Mouse (Mus musculus) hindbrain, embryonic 16.5 days (tissue): ENCODE data around the gene Uba1. TPM values are rescaled to one million over a fixed set of nuclear protein-coding genes. Genes with fewer than 3 reads are reported as not detected.

Source experiments
- ATAC-seq: fragments of 200-750 bp; cut with Nextera tagmentation; 2 replicates; pipeline ENCODE4 v1.8.0; 2017; ENCODE audit warnings: moderate TSS enrichment, moderate library complexity
- H3K27ac ChIP-seq: fragments of 300-500 bp; sonication (generic); 2 replicates; pipeline ENCODE4 v1.5.1; 2014; ENCODE audit warnings: low read depth, mild to moderate bottlenecking, control low read depth, low read length, moderate library complexity
- H3K27me3 ChIP-seq: fragments of 300-500 bp; sonication (generic); replicated peaks from 2 replicates; pipeline ENCODE4 v1.6.1; 2014; ENCODE audit warnings: low read length; ENCODE audit not compliant: control insufficient read depth, insufficient read depth
- H3K36me3 ChIP-seq: fragments of 300-500 bp; sonication (generic); 2 replicates; pipeline ENCODE4 v1.6.1; 2014; ENCODE audit warnings: mild to moderate bottlenecking, low read length, moderate library complexity, mixed read lengths; ENCODE audit not compliant: control insufficient read depth, insufficient read depth
- H3K4me1 ChIP-seq: fragments of 300-500 bp; sonication (generic); 2 replicates; pipeline ENCODE4 v1.6.1; 2014; ENCODE audit warnings: low read depth, low read length; ENCODE audit not compliant: control insufficient read depth, insufficient read depth
- H3K4me2 ChIP-seq: fragments of 300-500 bp; sonication (generic); 2 replicates; pipeline ENCODE4 v1.6.1; 2014; ENCODE audit warnings: mild to moderate bottlenecking, low read length, control low read depth, moderate library complexity
- H3K4me3 ChIP-seq: fragments of 300-500 bp; sonication (generic); 2 replicates; pipeline ENCODE4 v1.5.1; 2014; ENCODE audit warnings: mild to moderate bottlenecking, low read length, control low read depth, moderate library complexity
- H3K9ac ChIP-seq: fragments of 300-500 bp; sonication (generic); 2 replicates; pipeline ENCODE4 v1.6.1; 2014; ENCODE audit warnings: low read depth, mild to moderate bottlenecking, control low read depth, low read length, moderate library complexity
- H3K9me3 ChIP-seq: fragments of 300-500 bp; sonication (generic); 2 replicates; pipeline ENCODE4 v1.6.1; 2014; ENCODE audit warnings: mild to moderate bottlenecking, low read length, moderate library complexity; ENCODE audit not compliant: control insufficient read depth
- WGBS: fragments of 180-500 bp; shearing (Covaris S2); extraction: QIAGEN DNeasy Blood & Tissue Kit; methylation state at CpG from one replicate; pipeline ENCODE4 v1.1.7; 2014; 5-methylcytosine and 5-hydroxymethylcytosine counted together
- polyA plus RNA-seq: library from polyadenylated mRNA; unstranded; fragments of >200 nt; fragmentation: Nextera tagmentation; extraction: Ambion mirVana; gene quantifications from 2 replicates; pipeline ENCODE4 v1.2.1, GENCODE M21; 2015

Uba1 gene
- polyA plus RNA-seq, 1 experiment from 2014 or later, result 350 TPM

DNA sequence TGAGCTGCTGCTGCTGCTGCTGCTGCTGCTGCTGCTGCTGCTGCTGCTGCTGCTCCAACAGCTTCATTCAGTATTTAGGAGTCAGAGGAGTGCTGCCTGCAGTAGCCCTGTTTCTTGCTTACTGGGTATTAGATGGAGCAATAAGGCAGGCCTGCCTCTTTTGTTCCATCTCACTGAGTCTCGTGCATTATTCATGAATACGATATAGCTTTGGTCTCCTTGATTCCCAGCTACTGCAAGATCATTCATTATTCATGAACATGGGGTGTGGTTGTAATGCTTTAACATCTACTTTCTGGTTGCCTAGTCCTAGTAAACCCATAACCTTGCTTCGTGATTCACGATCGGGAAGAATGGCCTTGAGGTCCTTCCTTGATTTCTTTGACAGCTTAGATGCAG lies 4.2 kb downstream of the Uba1 start:
- WGBS, result 27% methylated on average over 5 of the region's 5 CpGs
- Histone ChIP-seq H3K4me3 (peak overlapping the region; percentile 8; the same call in 1 of the 2 replicates), H3K27me3 (no peaks in the 10 kb centered on the region), H3K9me3 (no peaks in the 10 kb centered on the region), H3K4me2 (peak overlapping the region; percentile 31; the same call in 1 of the 2 replicates), H3K9ac (no peak overlapping the region), H3K27ac (peak overlapping the region; percentile 60), H3K36me3 (no peaks in the 10 kb centered on the region), H3K4me1 (peaks cover 18% of the 10 kb centered on the region)
- ATAC-seq, result peak; percentile 58

DNA sequence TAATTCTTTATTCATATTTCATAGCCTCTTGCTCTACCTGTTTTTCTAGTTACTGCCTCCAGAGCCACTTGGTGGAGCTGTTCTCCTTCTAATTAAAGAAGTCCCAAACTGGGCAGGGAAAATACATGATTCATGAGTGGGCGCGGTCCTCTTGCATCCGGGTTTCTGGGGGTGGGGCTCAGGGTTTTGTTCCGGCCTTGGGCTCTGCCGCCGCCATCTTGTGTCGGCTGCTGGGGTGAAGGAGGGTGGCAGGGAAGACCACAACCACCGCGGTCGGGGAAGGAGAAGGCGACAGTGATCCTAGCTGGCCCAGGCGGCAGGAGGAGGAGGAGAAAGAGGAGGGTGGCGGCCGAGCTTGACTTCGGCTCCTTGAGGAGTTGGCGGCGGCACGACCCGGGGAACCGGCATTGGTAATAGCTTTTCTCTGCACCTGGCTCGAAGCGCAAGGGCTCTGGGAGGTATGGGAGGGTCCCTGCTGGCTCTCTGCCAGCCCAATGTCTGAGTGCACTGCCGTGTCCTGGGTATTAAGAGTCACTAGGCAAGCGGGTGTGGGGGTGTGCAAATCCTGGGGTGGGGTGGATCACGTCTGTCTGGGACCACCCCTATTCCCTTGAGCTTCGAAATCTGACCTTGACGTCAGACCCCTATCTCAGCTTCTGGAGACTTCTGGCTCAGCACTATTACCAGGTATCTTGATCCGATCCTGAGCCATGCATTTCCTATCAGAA lies 4.8 kb downstream of the Uba1 start:
- H3K9ac ChIP-seq, result peak overlapping the region; percentile 79
- peak overlapping the region; percentile 57 for H3K4me2 ChIP-seq
- 18% methylated on average over 20 of the region's 28 CpGs for WGBS
- H3K27ac ChIP-seq, result peak overlapping the region; percentile 84
- H3K9me3 ChIP-seq, result no peaks in the 10 kb centered on the region
- H3K36me3 ChIP-seq, result no peaks in the 10 kb centered on the region
- H3K27me3 ChIP-seq, result no peaks in the 10 kb centered on the region
- ATAC-seq, result peak; percentile 90
- H3K4me1 ChIP-seq, result peaks cover 18% of the 10 kb centered on the region
- peak overlapping the region; percentile 61 for H3K4me3 ChIP-seq

DNA sequence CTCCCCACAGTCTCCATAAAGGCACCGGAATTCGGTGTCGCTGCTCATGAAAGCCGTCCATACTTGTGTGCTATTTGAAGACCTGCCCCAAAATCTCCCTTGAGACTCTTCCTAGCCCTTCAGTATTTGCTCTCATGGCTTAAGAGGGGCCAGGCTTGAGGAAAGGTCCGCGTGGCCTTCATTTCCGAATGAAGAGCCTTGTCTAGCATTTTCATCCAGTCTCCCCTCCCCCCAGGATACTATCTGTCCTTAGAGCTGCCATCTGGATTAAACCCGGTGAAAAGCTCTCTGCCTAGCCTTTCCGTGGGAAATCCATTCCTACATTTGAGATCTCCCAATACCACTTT lies 5.3 kb downstream of the Uba1 start:
- Histone ChIP-seq H3K9me3 (no peaks in the 10 kb centered on the region), H3K4me1 (peaks cover 18% of the 10 kb centered on the region), H3K9ac (peak overlapping the region; percentile 79), H3K27ac (peak overlapping the region; percentile 84), H3K4me2 (peak overlapping the region; percentile 57), H3K27me3 (no peaks in the 10 kb centered on the region), H3K4me3 (peak overlapping the region; percentile 61), H3K36me3 (peaks cover 2% of the 10 kb centered on the region; the same call in 1 of the 2 replicates)
- ATAC-seq, result no peak; the same call in 1 of the 2 replicates
- WGBS, result 11% methylated on average over 9 of the region's 9 CpGs

DNA sequence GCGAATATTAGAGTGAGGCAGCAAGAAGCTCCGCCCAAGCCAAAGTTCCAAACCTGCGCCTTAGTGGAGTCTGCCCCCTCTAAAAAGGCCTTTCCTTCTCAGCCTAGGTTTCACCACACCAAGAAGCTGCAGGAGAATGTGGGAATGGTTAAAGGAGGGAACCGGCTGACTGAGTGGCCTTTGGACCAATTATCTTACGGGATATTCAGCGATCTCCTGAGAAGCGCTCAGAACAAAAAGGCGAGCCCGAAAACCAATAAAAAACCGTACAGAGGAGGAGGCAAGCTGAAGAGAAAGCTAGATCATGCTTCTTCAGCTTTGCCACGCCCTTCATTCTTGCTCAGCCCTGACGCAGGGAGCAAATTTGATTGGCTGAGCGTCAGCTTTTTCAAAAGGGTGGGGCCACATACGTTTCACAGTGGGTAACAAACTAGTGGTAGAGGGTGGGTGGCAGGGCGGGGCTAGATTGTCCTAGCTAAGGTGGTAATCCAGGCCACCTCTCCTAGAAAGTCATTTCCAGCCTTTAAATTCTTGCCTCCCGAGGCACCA lies 29.5 kb downstream of the Uba1 start, which contains the start of gene Cdk16:
TSS of gene Cdk16 (plus strand) at position 436 of the 549 bp plus-strand sequence.
- H3K36me3 ChIP-seq, result peaks cover 6% of the 10 kb centered on the region
- 19% methylated on average over 16 of the region's 16 CpGs for WGBS
- no peaks in the 10 kb centered on the region for H3K27me3 ChIP-seq
- peak within 1 kb of the TSS; percentile 87 for H3K9ac ChIP-seq
- H3K4me2 ChIP-seq, result peak within 1 kb of the TSS; percentile 65
- peak within 1 kb of the TSS; percentile 70 for H3K4me3 ChIP-seq
- ATAC-seq, result peak; percentile 93
- no peaks in the 10 kb centered on the region for H3K9me3 ChIP-seq
- peaks cover 9% of the 10 kb centered on the region for H3K4me1 ChIP-seq
- H3K27ac ChIP-seq, result peak within 1 kb of the TSS; percentile 96

DNA sequence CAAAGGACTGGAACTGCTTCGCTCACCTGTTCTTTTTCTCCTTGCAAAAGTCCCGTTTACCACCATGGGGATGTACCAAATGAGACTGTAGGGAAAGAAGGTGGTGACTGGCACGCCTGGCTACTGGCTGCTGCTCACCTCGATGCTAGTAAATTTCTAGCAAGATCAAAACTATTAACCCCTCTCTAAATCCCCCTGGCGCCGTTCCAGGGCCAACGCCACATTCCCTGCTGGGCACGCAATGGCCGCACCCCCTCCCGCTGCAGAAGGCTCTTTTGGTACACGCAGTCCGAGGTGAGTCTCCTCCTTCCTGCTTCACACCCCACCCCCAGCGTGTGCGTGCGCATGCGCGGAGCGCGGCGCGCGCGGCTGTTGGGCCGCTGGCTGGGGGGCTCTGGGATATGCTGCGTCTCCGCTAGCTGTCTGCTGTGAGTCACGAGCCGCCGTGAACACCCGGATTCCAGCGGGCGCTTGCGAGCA lies 30.0 kb downstream of the Uba1 start:
- ATAC-seq, result peak; percentile 91
- WGBS, result 21% methylated on average over 23 of the region's 33 CpGs
- H3K4me3 ChIP-seq, result peak overlapping the region; percentile 70
- peak overlapping the region; percentile 96 for H3K27ac ChIP-seq
- H3K4me2 ChIP-seq, result peak overlapping the region; percentile 65
- H3K36me3 ChIP-seq, result peaks cover 2% of the 10 kb centered on the region; the same call in 1 of the 2 replicates
- H3K9me3 ChIP-seq, result no peaks in the 10 kb centered on the region
- peaks cover 9% of the 10 kb centered on the region for H3K4me1 ChIP-seq
- H3K27me3 ChIP-seq, result no peaks in the 10 kb centered on the region
- H3K9ac ChIP-seq, result peak overlapping the region; percentile 87

DNA sequence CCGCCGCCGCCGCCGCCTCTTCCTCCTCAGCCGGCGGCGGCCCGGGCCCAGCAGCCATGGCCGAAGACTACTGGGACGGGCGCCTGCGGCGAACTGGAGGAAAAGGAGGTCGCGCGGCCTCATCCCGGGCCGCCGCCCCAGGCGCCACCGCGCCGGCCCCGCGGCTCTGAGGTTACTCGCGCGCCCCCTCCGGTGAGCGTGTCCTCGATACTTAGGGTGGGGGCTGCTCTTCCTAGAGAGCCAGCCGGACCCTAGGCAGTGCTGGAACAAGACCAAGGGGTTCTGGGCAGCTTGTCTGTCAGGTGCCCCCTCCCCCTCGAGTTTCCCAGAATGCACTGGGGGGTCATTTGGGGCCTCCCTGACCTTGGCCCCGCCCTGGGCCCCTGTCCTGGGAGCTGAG lies 30.5 kb downstream of the Uba1 start:
- peak; percentile 41 for ATAC-seq
- WGBS, result 23% methylated on average over 20 of the region's 35 CpGs
- H3K27ac ChIP-seq, result peak overlapping the region; percentile 96

DNA sequence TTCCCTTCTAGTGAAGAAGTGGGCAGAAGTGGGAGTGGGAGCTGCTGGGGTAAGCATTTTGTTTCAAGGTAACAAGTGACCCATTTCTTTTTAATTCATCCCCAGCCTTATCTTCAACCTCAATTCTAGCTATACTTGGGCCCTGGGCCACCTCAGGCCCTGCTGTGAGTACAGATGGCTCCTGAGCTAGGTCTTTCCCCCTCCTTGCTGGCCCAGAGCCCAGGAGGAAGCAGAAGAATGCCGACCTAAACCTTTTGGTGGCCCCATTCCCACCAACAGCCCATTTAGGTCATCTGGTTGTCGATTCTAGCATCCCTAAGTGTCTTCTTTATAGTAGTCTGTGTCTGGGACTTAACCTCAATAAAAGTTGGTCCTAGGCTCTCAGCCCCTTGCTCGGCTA lies 33.4 kb downstream of the Uba1 start:
- Histone ChIP-seq H3K4me2 (no peak overlapping the region), H3K36me3 (peaks cover 11% of the 10 kb centered on the region), H3K9ac (no peak overlapping the region), H3K27me3 (no peaks in the 10 kb centered on the region), H3K4me3 (no peak overlapping the region), H3K27ac (no peak overlapping the region), H3K9me3 (no peaks in the 10 kb centered on the region), H3K4me1 (peaks cover 9% of the 10 kb centered on the region)
- 75% methylated on average over 3 of the region's 3 CpGs for WGBS
- ATAC-seq, result no peak

More for the DNA sequence above, 30.5 kb downstream of the Uba1 start:
- Histone ChIP-seq H3K4me1 (peaks cover 9% of the 10 kb centered on the region), H3K9me3 (no peaks in the 10 kb centered on the region), H3K4me2 (peak overlapping the region; percentile 65), H3K36me3 (0 out of 2 replicates have a peak, but pooled peaks cover 3% of the 10 kb centered on the region), H3K27me3 (no peaks in the 10 kb centered on the region), H3K4me3 (peak overlapping the region; percentile 70), H3K9ac (peak overlapping the region; percentile 87)

DNA sequence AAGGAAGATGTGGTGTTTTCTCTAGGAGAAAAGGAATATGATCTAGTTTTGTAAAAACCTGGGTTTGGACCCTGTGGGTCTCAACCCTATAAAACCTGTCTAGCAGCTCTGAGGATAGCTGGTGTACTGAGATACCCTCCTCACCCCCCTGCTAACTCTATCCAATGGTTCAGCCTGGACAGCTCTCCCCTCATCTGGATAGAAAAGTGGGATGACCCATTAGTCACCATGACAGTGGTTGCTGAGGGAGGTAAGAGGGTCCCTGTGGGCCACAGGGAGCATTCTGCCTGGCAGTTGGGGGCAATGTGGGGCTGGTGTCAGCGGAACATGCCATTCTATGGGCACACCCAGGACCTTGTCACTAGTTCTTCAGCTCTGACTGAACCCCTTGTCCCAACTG lies 34.5 kb downstream of the Uba1 start:
- no peak for ATAC-seq
- WGBS, result 80% methylated on average over 1 of the region's 1 CpGs
- H3K27ac ChIP-seq, result no peak overlapping the region
- H3K36me3 ChIP-seq, result peaks cover 13% of the 10 kb centered on the region
- no peak overlapping the region for H3K9ac ChIP-seq
- H3K27me3 ChIP-seq, result no peaks in the 10 kb centered on the region
- no peaks in the 10 kb centered on the region for H3K9me3 ChIP-seq
- H3K4me1 ChIP-seq, result peaks cover 9% of the 10 kb centered on the region
- no peak overlapping the region for H3K4me3 ChIP-seq
- H3K4me2 ChIP-seq, result no peak overlapping the region

DNA sequence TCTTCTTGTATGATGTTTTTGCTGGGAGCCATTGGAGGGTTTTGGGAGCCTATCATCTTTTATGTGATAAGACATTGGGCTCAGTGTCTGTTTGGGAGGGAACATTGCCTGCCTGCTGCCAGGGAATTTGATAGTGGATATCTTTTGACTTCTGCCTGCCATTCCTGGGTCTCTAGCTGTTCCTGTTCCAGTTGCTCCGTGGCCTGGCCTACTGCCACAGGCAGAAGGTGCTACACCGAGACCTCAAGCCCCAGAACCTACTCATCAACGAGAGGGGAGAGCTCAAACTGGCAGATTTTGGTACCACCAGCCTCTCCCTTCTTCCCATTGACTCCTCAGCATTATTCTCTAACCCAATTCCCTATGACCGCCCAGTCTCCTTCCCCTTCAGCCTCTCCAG lies 37.7 kb downstream of the Uba1 start:
- WGBS, result 97% methylated on average over 4 of the region's 4 CpGs
- H3K27me3 ChIP-seq, result no peaks in the 10 kb centered on the region
- no peak for ATAC-seq
- H3K27ac ChIP-seq, result no peak overlapping the region
- H3K9me3 ChIP-seq, result no peaks in the 10 kb centered on the region
- no peak overlapping the region for H3K4me3 ChIP-seq
- H3K9ac ChIP-seq, result no peak overlapping the region
- peaks cover under 1% of the 10 kb centered on the region; the same call in 1 of the 2 replicates for H3K4me1 ChIP-seq
- H3K4me2 ChIP-seq, result no peak overlapping the region
- peaks cover 24% of the 10 kb centered on the region for H3K36me3 ChIP-seq
